Mouse (Mus musculus) limb, embryonic 10.5 days (tissue): ENCODE measurements at regions not wholly inside any gene's neighbourhood (a gene's known extent, or its start where the extent isn't known, plus 50 kb on each side); places are given as distances from the start of the nearest gene placed in this dataset.
A peak's percentile ranks its signal among the peaks of the same experiment; 100 is the strongest.

ENCODE experiments used
- DNase-seq: peaks from one replicate; pipeline ENCODE4 v3.0.0-alpha.2; 2017; ENCODE audit warnings: low spot score
- H3K27ac ChIP-seq: fragments of 300-500 bp; sonication (generic); 2 replicates; pipeline ENCODE4 v1.5.1; 2016; ENCODE audit warnings: mild to moderate bottlenecking
- H3K27me3 ChIP-seq: fragments of 300-500 bp; sonication (generic); 2 replicates; pipeline ENCODE4 v1.6.1; 2016; ENCODE audit warnings: low read depth, mild to moderate bottlenecking; ENCODE audit not compliant: poor library complexity, severe bottlenecking
- H3K36me3 ChIP-seq: fragments of 300-500 bp; sonication (generic); 2 replicates; pipeline ENCODE4 v1.6.1; 2016; ENCODE audit warnings: mild to moderate bottlenecking, moderate library complexity
- H3K4me1 ChIP-seq: fragments of 300-500 bp; sonication (generic); 2 replicates; pipeline ENCODE4 v1.6.1; 2016
- H3K4me3 ChIP-seq: fragments of 300-500 bp; sonication (generic); 2 replicates; pipeline ENCODE4 v1.5.1; 2016; ENCODE audit warnings: mild to moderate bottlenecking, moderate library complexity
- H3K9me3 ChIP-seq: fragments of 300-500 bp; sonication (generic); replicated peaks from 2 replicates; pipeline ENCODE4 v1.6.1; 2016; ENCODE audit warnings: mild to moderate bottlenecking
- WGBS: fragments of 180-500 bp; shearing (Covaris S2); methylation state at CpG from one replicate; pipeline ENCODE4 v1.1.7; 2016; 5-methylcytosine and 5-hydroxymethylcytosine counted together

GRCm38 (mm10) chr10:98703642-98704293, 210.4 kb upstream of the Atp2b1 start:
- Histone ChIP-seq H3K36me3 (no peaks in the 10 kb centered on the region), H3K27me3 (no peaks in the 10 kb centered on the region), H3K4me1 (no peaks in the 10 kb centered on the region), H3K27ac (no peak overlapping the region), H3K4me3 (no peak overlapping the region), H3K9me3 (no peaks in the 10 kb centered on the region)
- WGBS: 85% methylated on average over 2 of the region's 2 CpGs
- DNase-seq: no peak

- Histone ChIP-seq H3K36me3 (no peaks in the 10 kb centered on the region), H3K4me1 (no peaks in the 10 kb centered on the region), H3K27me3 (no peaks in the 10 kb centered on the region), H3K9me3 (no peaks in the 10 kb centered on the region), H3K4me3 (no peak overlapping the region), H3K27ac (no peak overlapping the region)
- no peak for DNase-seq
- WGBS: 87% methylated on average over 6 of the region's 6 CpGs
These were observed 209.6 kb upstream of the Atp2b1 start for GRCm38 (mm10) chr10:98704559-98704958.

- no peak overlapping the region for H3K27ac ChIP-seq
- no peak overlapping the region for H3K4me3 ChIP-seq
- no peaks in the 10 kb centered on the region for H3K36me3 ChIP-seq
- H3K9me3 ChIP-seq: no peaks in the 10 kb centered on the region
- peaks cover 7% of the 10 kb centered on the region; the same call in 1 of the 2 replicates for H3K4me1 ChIP-seq
- 94% methylated on average over 4 of the region's 4 CpGs for WGBS
- no peaks in the 10 kb centered on the region for H3K27me3 ChIP-seq
- no peak for DNase-seq
These were observed 196.3 kb upstream of the Atp2b1 start for GRCm38 (mm10) chr10:98717856-98718255.

- DNase-seq: no peak
- H3K36me3 ChIP-seq: no peaks in the 10 kb centered on the region
- 90% methylated on average over 4 of the region's 4 CpGs for WGBS
- H3K9me3 ChIP-seq: no peaks in the 10 kb centered on the region
- H3K27ac ChIP-seq: no peak overlapping the region
- peaks cover 7% of the 10 kb centered on the region; the same call in 1 of the 2 replicates for H3K4me1 ChIP-seq
- H3K27me3 ChIP-seq: no peaks in the 10 kb centered on the region
- no peak overlapping the region for H3K4me3 ChIP-seq
These were observed 195.5 kb upstream of the Atp2b1 start for GRCm38 (mm10) chr10:98718706-98719105.

- Histone ChIP-seq H3K4me1 (peaks cover 3% of the 10 kb centered on the region; the same call in 1 of the 2 replicates), H3K36me3 (no peaks in the 10 kb centered on the region), H3K9me3 (no peaks in the 10 kb centered on the region), H3K4me3 (no peak overlapping the region), H3K27me3 (no peaks in the 10 kb centered on the region), H3K27ac (no peak overlapping the region)
- DNase-seq: no peak
- WGBS: 52% methylated on average over 6 of the region's 6 CpGs
These were observed 193.8 kb upstream of the Atp2b1 start for GRCm38 (mm10) chr10:98720256-98721005.

GRCm38 (mm10) chr10:98725110-98725509, 189.1 kb upstream of the Atp2b1 start:
- Histone ChIP-seq H3K9me3 (no peaks in the 10 kb centered on the region), H3K36me3 (no peaks in the 10 kb centered on the region), H3K27me3 (no peaks in the 10 kb centered on the region), H3K4me3 (no peak overlapping the region), H3K4me1 (no peaks in the 10 kb centered on the region), H3K27ac (no peak overlapping the region)
- no peak for DNase-seq
- WGBS: 94% methylated on average over 5 of the region's 5 CpGs

- Histone ChIP-seq H3K9me3 (no peaks in the 10 kb centered on the region), H3K36me3 (no peaks in the 10 kb centered on the region), H3K4me1 (no peaks in the 10 kb centered on the region), H3K4me3 (no peak overlapping the region), H3K27ac (no peak overlapping the region), H3K27me3 (no peaks in the 10 kb centered on the region)
- DNase-seq: no peak
- 88% methylated on average over 4 of the region's 4 CpGs for WGBS
These were observed 187.1 kb upstream of the Atp2b1 start for GRCm38 (mm10) chr10:98727130-98727529.

- no peak overlapping the region for H3K27ac ChIP-seq
- 93% methylated on average over 5 of the region's 5 CpGs for WGBS
- no peaks in the 10 kb centered on the region for H3K27me3 ChIP-seq
- DNase-seq: no peak
- H3K36me3 ChIP-seq: no peaks in the 10 kb centered on the region
- H3K4me1 ChIP-seq: no peaks in the 10 kb centered on the region
- H3K9me3 ChIP-seq: no peaks in the 10 kb centered on the region
- no peak overlapping the region for H3K4me3 ChIP-seq
These were observed 185.7 kb upstream of the Atp2b1 start for GRCm38 (mm10) chr10:98728396-98729030.

- 88% methylated on average over 7 of the region's 7 CpGs for WGBS
- no peaks in the 10 kb centered on the region for H3K36me3 ChIP-seq
- DNase-seq: no peak
- H3K27me3 ChIP-seq: no peaks in the 10 kb centered on the region
- H3K4me1 ChIP-seq: no peaks in the 10 kb centered on the region
- no peaks in the 10 kb centered on the region for H3K9me3 ChIP-seq
- H3K27ac ChIP-seq: no peak overlapping the region
- no peak overlapping the region for H3K4me3 ChIP-seq
These were observed 180.1 kb upstream of the Atp2b1 start for GRCm38 (mm10) chr10:98733950-98734585.

GRCm38 (mm10) chr10:98740507-98741147, 173.6 kb upstream of the Atp2b1 start:
- no peak for DNase-seq
- Histone ChIP-seq H3K27ac (no peak overlapping the region), H3K4me3 (no peak overlapping the region), H3K27me3 (no peaks in the 10 kb centered on the region), H3K36me3 (no peaks in the 10 kb centered on the region), H3K4me1 (peaks cover 21% of the 10 kb centered on the region), H3K9me3 (no peaks in the 10 kb centered on the region)
- WGBS: 86% methylated on average over 7 of the region's 7 CpGs

- no peak overlapping the region for H3K27ac ChIP-seq
- H3K9me3 ChIP-seq: no peaks in the 10 kb centered on the region
- peaks cover 22% of the 10 kb centered on the region for H3K4me1 ChIP-seq
- H3K36me3 ChIP-seq: no peaks in the 10 kb centered on the region
- no peaks in the 10 kb centered on the region for H3K27me3 ChIP-seq
- no peak overlapping the region for H3K4me3 ChIP-seq
- 84% methylated on average over 5 of the region's 5 CpGs for WGBS
- DNase-seq: no peak
These were observed 172.8 kb upstream of the Atp2b1 start for GRCm38 (mm10) chr10:98741398-98741797.

GRCm38 (mm10) chr10:98742822-98743605, 171.2 kb upstream of the Atp2b1 start:
- Histone ChIP-seq H3K9me3 (no peaks in the 10 kb centered on the region), H3K36me3 (no peaks in the 10 kb centered on the region), H3K4me3 (no peak overlapping the region), H3K4me1 (peaks cover 22% of the 10 kb centered on the region), H3K27me3 (no peaks in the 10 kb centered on the region), H3K27ac (peak overlapping the region; percentile 38; the same call in 1 of the 2 replicates)
- DNase-seq: no peak
- 75% methylated on average over 16 of the region's 16 CpGs for WGBS
